Mouse (Mus musculus) megakaryocyte-erythroid progenitor cell, adult 5-6 weeks (primary cell): Measurements from ENCODE around the gene Olfr1494. TPM values are rescaled to one million over a fixed set of nuclear protein-coding genes. Genes with fewer than 3 reads are reported as not detected.

Experiments used
- ATAC-seq: replicated peaks from 2 replicates; pipeline ENCODE4 v1.8.0; 2016; ENCODE audit warnings: mild to moderate bottlenecking, inconsistent platforms; ENCODE audit not compliant: severe bottlenecking, poor library complexity, low FRiP score, low TSS enrichment
- total RNA-seq, 2 experiments: library from RNA; stranded (forward) in 1 of 2; stranded (reverse) in 1 of 2; fragments of 200-1000, 215-1000 nt in 1 of 2; fragments of >200 nt in 1 of 2; fragmentation: Nextera tagmentation in 1 of 2; gene quantifications; 2 replicates each; pipeline ENCODE4 v1.2.3; 2014 to 2017

The Olfr1494 gene
- not detected in 2 replicates for total RNA-seq (2014; fragmentation: Nextera tagmentation)
- total RNA-seq (2017) = not detected in 2 replicates

DNA sequence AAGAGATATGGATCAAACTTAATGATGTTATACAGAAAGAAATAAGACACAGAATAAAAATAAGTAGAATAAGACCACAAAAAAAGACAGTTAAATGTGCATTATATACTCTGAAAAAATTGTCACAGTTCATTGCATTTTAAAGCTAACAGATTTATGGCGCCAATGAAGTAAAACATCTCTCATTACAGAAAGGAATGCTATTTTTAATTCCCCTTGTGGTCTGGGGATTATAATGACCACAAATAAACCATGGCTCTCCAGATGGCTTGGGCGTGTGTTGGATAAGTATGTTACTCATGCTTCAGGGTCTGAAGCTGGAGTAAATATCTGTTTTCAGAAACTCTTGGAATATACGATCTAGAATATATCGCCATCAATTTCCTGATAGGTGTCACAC is at the start of gene Olfr1494:
Olfr1494 (plus strand) TSS at position 301 of the 400 bp plus-strand sequence.
- no peak for ATAC-seq

DNA sequence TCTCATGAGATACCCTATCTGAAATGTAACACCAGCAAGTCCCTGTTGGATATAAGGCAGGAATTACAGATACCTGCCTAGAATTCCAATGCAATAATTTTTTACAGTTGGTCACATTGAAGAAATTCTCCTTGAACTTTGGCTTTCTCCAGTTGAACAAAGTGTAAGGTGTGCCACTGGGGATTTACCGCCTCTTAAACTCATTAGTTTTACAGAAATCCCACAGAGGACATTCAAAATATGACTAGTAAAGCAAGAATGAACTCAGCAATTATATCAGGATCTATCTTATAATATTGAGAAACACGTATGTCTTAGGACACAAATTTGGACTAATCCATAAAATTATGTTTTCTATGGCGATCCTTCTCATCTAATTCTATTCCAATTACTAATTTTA is 42.6 kb upstream of the Olfr1494 start, which contains the start of gene Olfr1491:
Olfr1491 (plus strand) TSS at position 301 of the 400 bp plus-strand sequence.
- no peak for ATAC-seq

DNA sequence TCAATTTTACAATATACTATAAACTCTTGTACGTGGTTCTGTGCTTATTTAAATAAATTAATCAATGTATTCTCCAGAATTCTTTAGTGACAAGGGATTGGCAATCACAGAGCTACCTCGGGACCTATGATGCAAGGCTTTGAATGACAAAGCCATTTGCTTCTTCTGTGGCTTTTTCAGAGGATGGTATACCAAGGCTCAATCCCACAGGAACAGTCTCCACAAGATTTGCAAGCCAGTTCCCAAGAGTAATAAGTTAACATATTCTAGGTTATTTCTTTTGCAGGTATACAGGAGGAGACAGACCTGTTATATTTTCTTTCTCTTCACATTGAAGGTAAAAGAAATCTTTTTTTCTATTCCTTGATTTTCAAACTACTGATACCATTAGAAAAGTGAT is 16.6 kb upstream of the Olfr1494 start, which contains the start of gene Olfr1493-ps1:
Olfr1493-ps1 (plus strand) TSS at position 301 of the 400 bp plus-strand sequence.
- no peak for ATAC-seq

DNA sequence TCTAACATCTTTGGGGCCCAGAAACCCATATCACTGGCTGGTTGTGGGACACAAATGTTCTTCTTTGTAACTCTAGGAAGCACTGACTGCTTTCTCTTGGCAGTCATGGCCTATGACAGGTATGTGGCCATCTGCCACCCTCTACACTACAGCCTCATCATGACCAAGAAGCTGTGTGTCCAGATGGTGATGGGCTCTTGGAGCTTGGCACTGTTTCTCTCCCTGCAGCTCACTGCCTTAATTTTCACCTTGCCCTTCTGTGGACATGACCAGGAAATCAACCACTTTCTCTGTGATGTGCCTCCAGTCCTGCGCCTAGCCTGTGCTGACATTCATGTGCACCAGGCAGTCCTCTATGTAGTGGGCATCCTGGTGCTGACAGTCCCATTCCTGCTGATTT is 9.8 kb downstream of the Olfr1494 start:
- ATAC-seq = no peak

DNA sequence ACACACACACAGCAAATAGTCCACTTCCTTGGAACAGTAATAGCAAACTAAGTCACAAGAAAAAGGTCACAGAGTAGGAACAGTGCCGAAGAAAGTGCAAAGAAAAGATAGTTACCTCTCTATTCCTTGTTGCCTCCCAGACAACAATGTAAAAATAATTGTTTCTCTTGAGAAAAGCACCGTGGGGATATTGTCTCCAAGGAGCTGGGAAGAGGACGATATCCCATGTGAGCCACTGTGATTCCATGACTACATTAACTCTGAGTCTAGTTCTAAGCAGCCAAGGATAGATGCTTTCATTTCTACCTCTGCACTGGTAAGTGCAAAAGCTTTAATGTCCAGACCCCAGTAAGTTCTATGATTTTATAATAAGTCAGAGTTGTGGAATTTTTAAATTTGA is 24.8 kb downstream of the Olfr1494 start, which contains the start of gene Olfr1495:
Olfr1495 (plus strand) TSS at position 301 of the 400 bp plus-strand sequence.
- no peak for ATAC-seq

DNA sequence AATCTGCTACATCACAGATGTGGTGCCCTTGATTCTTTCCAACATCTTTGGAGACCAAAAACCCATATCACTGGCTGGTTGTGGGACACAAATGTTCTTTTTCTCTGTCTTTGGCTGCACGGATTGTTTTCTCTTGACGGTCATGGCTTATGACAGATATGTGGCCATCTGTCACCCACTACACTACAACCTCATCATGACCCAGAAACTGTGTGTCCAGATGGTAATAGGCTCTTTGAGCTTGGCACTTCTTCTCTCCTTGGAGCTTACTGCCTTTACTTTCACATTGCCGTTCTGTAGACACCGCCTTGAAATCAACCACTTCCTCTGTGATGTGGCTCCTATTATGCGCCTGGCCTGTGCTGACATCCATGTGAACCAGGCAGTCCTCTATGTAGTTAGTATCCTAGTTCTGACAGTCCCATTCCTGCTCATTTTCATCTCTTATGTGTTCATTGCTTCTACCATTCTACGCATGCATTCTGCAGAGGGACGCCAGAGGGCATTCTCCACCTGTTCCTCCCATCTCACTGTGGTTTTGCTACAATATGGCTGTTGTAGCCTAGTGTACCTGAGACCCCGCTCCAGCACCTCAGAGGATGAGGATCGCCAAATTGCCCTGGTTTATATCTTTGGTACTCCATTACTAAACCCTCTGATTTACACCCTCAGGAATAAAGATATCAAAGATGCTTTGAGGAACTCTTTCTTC is 29.2 kb downstream of the Olfr1494 start:
- ATAC-seq = no peak

DNA sequence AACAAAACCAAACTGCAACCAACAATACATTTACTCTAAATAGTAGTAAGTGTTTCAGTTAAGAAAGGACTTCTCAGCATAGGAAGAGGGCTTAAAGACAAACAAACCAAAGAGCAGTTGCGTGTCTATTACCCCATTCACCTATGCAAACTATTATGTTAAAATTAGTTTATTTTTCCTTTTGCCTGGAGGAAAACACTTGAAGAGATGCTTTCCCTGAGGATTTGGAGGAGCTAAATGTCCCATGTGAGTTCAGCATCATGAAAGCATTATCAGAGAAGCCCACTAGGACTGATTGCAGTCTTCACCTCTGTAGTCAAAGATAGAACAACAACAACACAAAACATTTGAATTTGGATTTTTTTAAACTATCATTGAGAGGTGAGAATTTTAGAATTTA is 38.0 kb downstream of the Olfr1494 start, which contains the start of gene Olfr1496:
Olfr1496 (plus strand) TSS at position 301 of the 400 bp plus-strand sequence.
- ATAC-seq = no peak

DNA sequence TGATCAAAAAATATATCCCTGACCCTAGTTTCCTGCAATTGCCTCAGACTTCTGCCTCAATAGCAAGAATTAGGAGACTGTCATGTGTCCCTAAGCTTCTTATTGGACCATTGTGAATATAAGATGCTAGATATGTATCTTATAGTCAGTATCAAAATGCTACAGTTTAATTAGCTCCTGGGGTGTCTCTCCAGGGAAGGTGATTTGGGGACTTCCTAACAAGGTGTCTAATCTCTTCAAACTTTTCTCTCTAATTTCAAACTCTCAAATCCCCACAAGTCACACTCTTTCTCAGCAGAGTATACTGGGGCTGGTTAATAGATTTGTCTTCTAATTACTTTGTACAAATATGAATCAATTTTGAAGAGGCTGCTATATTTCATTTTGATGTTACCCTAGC is 58.6 kb downstream of the Olfr1494 start, which contains the start of gene Olfr1497:
Olfr1497 (minus strand) TSS at position 101 of the 400 bp plus-strand sequence.
- no peak for ATAC-seq

Other genes with a start within 250 kb of the Olfr1494 start
- gene Olfr1477, start 239.2 kb upstream of the Olfr1494 start, total RNA-seq (2014; fragmentation: Nextera tagmentation) = not detected in 2 replicates
- not detected in 2 replicates for gene Olfr1477, start 239.2 kb upstream of the Olfr1494 start, total RNA-seq (2017)
- not detected in 2 replicates for gene Olfr1480, start 211.8 kb upstream of the Olfr1494 start, total RNA-seq (2014; fragmentation: Nextera tagmentation)
- not detected in 2 replicates for gene Olfr1480, start 211.8 kb upstream of the Olfr1494 start, total RNA-seq (2017)
- gene Olfr1484, start 156.2 kb upstream of the Olfr1494 start, total RNA-seq (2014; fragmentation: Nextera tagmentation) = not detected in 2 replicates
- not detected in 2 replicates for gene Olfr1484, start 156.2 kb upstream of the Olfr1494 start, total RNA-seq (2017)
- gene Olfr1487, start 122.4 kb upstream of the Olfr1494 start, total RNA-seq (2014; fragmentation: Nextera tagmentation) = not detected in 2 replicates
- gene Olfr1487, start 122.4 kb upstream of the Olfr1494 start, total RNA-seq (2017) = not detected in 2 replicates
- gene Olfr1489, start 108.1 kb upstream of the Olfr1494 start, total RNA-seq (2014; fragmentation: Nextera tagmentation) = not detected in 2 replicates
- gene Olfr1489, start 108.1 kb upstream of the Olfr1494 start, total RNA-seq (2017) = not detected in 2 replicates
- gene Olfr1490, start 88.6 kb upstream of the Olfr1494 start, total RNA-seq (2014; fragmentation: Nextera tagmentation) = not detected in 2 replicates
- not detected in 2 replicates for gene Olfr1490, start 88.6 kb upstream of the Olfr1494 start, total RNA-seq (2017)
- gene Olfr1491, start 42.5 kb upstream of the Olfr1494 start, total RNA-seq (2014; fragmentation: Nextera tagmentation) = not detected in 2 replicates
- not detected in 2 replicates for gene Olfr1491, start 42.5 kb upstream of the Olfr1494 start, total RNA-seq (2017)
- gene Olfr1493-ps1, start 16.4 kb upstream of the Olfr1494 start, total RNA-seq (2014; fragmentation: Nextera tagmentation) = not detected in 2 replicates
- gene Olfr1493-ps1, start 16.4 kb upstream of the Olfr1494 start, total RNA-seq (2017) = not detected in 2 replicates
- not detected in 2 replicates for gene Olfr1495, start 24.9 kb downstream of the Olfr1494 start, total RNA-seq (2014; fragmentation: Nextera tagmentation)
- gene Olfr1495, start 24.9 kb downstream of the Olfr1494 start, total RNA-seq (2017) = not detected in 2 replicates
- not detected in 2 replicates for gene Olfr1496, start 38.1 kb downstream of the Olfr1494 start, total RNA-seq (2014; fragmentation: Nextera tagmentation)
- not detected in 2 replicates for gene Olfr1496, start 38.1 kb downstream of the Olfr1494 start, total RNA-seq (2017)
- not detected in 2 replicates for gene Olfr1497, start 58.5 kb downstream of the Olfr1494 start, total RNA-seq (2014; fragmentation: Nextera tagmentation)
- not detected in 2 replicates for gene Olfr1497, start 58.5 kb downstream of the Olfr1494 start, total RNA-seq (2017)
- not detected in 2 replicates for gene Olfr1499, start 79.7 kb downstream of the Olfr1494 start, total RNA-seq (2014; fragmentation: Nextera tagmentation)
- gene Olfr1499, start 79.7 kb downstream of the Olfr1494 start, total RNA-seq (2017) = not detected in 2 replicates
- gene Olfr1500, start 90.8 kb downstream of the Olfr1494 start, total RNA-seq (2014; fragmentation: Nextera tagmentation) = not detected in 2 replicates
- gene Olfr1500, start 90.8 kb downstream of the Olfr1494 start, total RNA-seq (2017) = not detected in 2 replicates
- gene Olfr1501, start 111.0 kb downstream of the Olfr1494 start, total RNA-seq (2014; fragmentation: Nextera tagmentation) = not detected in 2 replicates
- not detected in 2 replicates for gene Olfr1501, start 111.0 kb downstream of the Olfr1494 start, total RNA-seq (2017)
- gene Olfr1502, start 122.1 kb downstream of the Olfr1494 start, total RNA-seq (2014; fragmentation: Nextera tagmentation) = not detected in 2 replicates
- not detected in 2 replicates for gene Olfr1502, start 122.1 kb downstream of the Olfr1494 start, total RNA-seq (2017)
- gene Olfr1504, start 158.2 kb downstream of the Olfr1494 start, total RNA-seq (2014; fragmentation: Nextera tagmentation) = not detected in 2 replicates
- not detected in 2 replicates for gene Olfr1504, start 158.2 kb downstream of the Olfr1494 start, total RNA-seq (2017)
- not detected in 2 replicates for gene Olfr1505, start 173.8 kb downstream of the Olfr1494 start, total RNA-seq (2014; fragmentation: Nextera tagmentation)
- gene Olfr1505, start 173.8 kb downstream of the Olfr1494 start, total RNA-seq (2017) = not detected in 2 replicates